Mouse (Mus musculus) monocyte, adult 5-6 weeks (primary cell): ENCODE measurements around the gene Kcng3. TPM values are rescaled to one million over a fixed set of nuclear protein-coding genes. Genes with fewer than 3 reads are reported as not detected.

Source experiments
- ATAC-seq: fragments of 153-309, 156-312 bp; replicated peaks from 2 replicates; pipeline ENCODE4 v1.8.0; 2017; ENCODE audit warnings: mild to moderate bottlenecking; ENCODE audit not compliant: low TSS enrichment, insufficient number of reproducible peaks, severe bottlenecking, poor library complexity, low FRiP score
- total RNA-seq: library from RNA; stranded (forward); fragments of 200-1000, 200-491, 200-594 nt; gene quantifications from 3 replicates; pipeline ENCODE4 v1.2.3, GENCODE M21; 2017

Kcng3 gene
- not detected in 3 replicates for total RNA-seq

DNA sequence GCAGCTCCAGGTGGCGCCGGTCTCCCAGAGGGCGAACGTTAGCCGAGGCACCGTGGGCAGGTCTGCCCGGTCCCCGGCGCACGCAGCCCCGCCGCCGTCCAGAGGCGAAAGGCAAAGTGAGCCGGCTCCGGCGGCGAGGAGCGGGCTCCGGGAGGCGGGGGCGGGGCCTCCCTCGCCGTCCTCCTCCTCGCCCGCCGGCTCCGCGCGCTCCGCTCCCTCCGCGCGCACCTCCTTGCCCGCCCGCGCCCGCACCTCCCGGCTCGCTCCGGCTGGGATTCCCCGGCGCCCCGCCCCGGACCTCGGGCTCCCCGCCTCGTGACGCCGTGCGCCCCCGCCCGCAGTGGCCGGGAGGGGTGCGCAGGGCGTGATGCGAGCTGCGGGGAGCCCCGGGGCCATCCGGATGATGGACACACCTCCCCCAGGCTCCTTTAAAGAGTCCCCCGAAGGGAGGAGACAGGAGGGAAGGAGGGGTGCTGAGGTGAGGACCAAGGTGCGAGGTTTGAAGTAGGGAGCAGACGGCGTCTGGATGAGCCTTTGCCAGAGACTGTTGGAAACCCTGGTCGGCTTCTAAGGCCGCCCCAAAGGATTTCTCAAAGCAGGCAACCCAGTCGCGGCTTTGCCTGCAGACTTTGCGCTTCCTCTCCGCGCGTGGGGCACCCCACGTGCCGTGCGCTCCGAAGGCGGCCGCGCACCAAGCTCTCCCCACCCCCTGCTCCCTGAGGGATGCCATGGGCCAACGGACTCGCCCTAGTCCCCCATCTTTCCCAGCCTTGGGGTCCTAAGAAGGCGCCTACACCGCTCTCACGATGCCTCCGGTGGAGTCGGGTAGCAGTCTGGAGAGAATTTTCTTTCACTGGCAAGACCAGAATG is at the start of gene Kcng3:
Kcng3 (minus strand) TSS at position 113 of the 870 bp plus-strand sequence.
- no peak for ATAC-seq

DNA sequence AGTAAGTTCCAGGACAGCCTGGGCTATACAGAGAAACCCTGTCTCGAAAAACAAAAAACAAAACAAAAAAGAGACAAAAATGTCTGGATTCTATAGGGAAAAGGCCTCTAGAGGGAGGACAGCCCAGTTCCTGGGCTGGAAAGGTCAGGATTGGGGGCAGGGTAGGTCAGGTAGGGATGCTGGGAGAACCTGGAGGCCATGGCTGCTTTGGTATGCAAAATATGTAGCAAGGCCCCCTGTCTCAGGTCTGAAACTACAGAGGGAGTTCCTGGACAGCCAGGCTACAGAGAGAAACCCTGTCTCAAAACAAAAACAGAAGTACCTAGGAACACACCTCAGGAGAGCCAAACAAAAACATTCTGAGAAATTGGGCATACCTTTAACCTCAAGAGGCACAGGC is 45.7 kb upstream of the Kcng3 start:
- no peak for ATAC-seq

DNA sequence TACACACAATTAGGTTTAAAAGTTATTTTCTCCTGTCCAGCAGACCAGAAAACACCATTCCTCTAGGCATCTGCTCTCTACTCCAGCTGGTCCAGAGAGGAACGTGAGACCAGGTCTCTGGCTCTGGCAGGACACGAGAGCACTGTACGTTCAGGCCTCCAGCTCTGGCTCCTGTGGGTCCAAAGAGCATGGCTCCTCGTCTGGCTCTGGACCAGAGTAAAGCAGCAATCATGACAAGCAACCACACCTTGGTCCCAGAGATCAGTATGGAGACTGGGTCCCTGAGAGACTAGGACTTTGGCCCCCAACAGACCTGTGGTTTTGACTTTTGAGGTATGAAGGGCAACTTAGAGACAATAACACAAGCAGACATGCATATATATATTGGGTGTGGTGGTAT is 41.0 kb upstream of the Kcng3 start:
- ATAC-seq, result no peak

GRCm38 (mm10) chr17:83667934-83668690 is 36.4 kb upstream of the Kcng3 start:
- ATAC-seq, result no peak

DNA sequence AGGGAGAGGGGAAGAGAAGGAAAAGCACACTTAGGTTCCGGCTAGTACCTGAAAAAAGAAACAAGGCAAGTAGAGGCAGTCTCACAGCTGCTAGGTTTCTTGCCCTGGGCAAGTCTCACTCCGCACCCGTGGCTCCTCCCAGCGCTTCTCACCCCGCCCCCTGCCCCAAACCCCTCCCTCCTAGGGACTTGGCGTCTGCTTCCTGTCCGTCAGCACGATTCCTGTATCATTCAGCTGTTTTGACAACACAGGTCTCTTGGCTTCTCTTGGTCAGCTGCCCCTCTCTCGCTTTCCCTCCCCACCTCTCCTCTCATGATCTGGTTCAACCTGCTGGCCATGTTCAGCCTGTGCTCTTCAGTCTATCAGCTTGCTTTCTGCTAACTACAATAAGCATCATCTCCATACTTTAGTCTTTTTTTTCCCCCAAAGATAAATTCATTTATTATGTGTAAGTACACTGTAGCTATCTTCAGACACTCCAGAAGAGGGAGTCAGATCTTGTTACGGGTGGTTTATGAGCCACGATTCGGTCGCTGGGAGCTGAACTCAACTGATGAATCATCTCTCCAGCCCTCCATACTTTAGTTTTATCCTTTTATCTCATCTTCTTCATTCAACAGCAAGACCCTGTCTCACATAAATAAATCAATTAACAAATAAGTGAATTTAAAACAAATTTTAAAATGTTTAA is 35.0 kb upstream of the Kcng3 start:
- ATAC-seq, result no peak

DNA sequence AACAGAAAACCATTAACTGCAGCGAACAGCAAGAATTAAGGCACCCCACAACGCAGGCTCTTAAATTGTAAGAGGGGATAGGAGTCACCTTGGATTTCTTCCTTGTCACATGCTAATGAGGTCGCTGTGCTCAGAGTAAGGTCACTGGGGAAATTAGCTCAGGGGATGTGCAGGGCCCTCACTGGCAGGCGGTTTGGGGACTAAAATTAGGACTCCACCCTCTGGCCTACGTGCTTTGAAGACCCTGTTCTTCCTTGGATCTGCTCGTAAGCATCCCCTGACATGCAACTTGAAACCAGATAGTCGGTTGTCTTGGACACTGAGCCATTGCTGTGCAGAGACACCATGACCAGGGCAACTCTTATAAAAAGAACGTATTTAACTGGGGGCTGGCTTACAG is 33.1 kb upstream of the Kcng3 start:
- no peak for ATAC-seq

GRCm38 (mm10) chr17:83658943-83659342 is 27.2 kb upstream of the Kcng3 start:
- no peak for ATAC-seq

DNA sequence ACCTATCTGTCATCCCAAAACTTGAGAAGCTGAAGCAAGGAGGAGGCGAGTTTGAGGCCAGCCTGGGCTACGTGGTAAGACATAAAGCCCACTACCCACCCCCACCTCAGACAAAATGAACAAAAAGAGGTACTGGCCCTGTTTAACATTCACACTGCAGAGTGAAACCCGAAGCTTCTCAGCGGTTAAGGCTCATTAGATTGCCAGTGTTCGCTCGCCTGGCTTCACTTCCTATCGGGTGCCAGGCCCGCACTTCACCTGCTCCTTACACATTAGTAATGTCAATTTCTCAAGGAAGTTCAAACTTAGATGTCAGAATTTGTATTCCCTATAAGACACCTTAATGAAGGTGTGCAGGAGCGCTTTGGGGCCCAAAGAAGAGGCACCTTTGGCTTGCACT is 25.7 kb upstream of the Kcng3 start:
- ATAC-seq, result no peak

DNA sequence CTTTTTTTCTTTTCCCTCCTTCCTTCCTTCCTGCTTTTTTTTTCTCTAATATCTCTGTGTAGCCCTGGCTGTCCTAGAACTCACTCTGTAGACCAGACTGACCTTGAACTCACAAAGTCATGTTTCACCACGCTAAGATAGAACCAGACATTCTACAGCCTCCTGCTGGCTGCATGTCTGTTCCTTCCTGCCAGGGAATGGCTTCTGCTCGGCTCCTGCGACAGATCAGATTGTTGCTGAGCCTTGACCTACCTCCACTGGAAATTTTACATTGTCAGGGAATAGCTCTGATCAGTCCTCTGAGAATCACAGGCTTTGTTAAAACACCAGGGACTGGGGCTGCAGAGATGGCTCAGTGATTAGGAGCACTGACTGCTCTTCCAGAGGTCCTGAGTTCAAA is 24.0 kb upstream of the Kcng3 start:
- no peak for ATAC-seq

- ATAC-seq, result peak; percentile 87
Measured at GRCm38 (mm10) chr17:83654651-83655136, 23.0 kb upstream of the Kcng3 start.

GRCm38 (mm10) chr17:83653635-83654034 is 21.9 kb upstream of the Kcng3 start:
- ATAC-seq, result no peak

GRCm38 (mm10) chr17:83650932-83651682 is 19.4 kb upstream of the Kcng3 start:
- ATAC-seq, result no peak

DNA sequence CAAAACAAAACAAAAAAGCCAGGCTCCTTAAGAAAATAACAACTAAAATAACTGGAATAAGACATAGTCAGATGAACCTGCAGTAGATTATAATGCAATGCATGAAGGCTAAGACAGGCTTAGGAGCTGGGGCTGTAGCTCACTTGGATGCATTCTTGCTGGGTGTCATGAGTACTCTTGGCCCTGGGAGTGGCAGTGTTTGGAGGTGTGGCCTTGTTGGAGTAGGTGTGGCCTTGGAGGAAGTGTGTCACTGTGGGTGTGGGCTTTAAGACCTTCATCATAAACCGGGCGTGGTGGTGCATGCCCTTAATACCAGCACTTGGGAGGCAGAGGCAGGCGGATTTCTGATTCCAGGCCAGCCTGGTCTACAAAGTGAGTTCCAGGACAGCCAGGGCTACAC is 18.3 kb upstream of the Kcng3 start:
- ATAC-seq, result peak; percentile 28; the same call in 1 of the 2 replicates

GRCm38 (mm10) chr17:83647413-83647812 is 15.7 kb upstream of the Kcng3 start:
- ATAC-seq, result no peak

DNA sequence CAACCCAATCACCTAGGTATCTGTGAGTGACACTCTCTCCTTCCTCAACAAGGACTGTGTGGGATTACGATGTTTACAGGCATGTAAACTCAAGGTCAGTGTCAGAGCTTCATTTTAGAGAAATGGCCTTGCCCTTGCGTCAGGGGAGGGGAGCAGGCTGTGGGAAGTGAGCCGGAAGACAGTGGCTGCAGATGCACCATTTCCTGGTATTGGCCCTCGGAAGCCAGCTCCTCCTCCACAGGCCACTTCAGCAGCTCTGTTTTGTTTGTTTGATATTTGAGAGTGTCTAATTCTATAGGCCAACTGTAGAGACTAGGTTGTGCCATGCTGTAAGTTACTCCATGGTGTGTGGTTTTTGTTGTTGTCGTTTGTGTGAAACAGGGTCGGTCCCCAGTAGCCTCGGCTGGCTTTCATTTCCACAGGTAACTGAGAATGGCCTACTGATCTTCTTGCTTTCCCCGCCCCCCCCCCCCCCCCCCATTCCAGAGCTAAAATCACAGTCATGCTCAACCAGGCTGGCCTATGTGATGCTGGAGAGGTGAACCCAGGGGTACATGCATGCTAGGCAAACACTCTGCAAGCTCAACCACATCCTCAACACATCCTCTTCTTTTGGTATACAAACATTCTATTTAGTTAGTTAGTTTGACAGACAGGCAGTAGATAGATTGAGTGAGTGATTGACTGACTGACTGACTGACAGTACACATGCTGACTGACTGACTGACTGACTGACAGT is 14.9 kb upstream of the Kcng3 start:
- ATAC-seq, result peak; percentile 62

DNA sequence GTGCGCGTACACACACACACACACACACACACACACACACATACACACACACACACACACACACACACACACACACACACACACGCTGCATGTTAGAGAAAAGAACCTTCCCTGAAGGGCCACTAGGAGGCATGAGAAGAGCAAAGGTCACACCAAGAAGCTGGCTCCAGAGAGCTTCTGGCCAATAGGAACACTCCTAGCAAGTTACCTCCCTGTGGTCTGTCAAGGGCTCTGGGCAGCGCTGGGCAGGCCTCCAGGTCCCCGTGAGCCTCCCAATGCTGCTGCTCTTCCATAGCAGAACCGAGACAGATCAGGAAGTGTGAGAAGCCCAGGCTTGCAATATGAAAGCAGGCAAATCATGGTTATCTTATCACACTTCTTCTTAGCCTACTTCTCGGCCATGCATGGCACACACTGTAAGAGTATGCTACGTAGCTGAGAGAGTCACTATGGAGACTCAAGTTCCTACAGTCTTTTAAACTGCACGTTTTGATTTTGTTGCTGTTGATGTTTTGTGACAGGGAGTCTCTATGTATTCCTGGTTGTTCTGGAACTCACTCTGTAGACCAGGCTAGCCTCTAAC is 13.6 kb upstream of the Kcng3 start:
- ATAC-seq, result peak; percentile 94

GRCm38 (mm10) chr17:83637393-83637792 is 5.7 kb upstream of the Kcng3 start:
- no peak for ATAC-seq

DNA sequence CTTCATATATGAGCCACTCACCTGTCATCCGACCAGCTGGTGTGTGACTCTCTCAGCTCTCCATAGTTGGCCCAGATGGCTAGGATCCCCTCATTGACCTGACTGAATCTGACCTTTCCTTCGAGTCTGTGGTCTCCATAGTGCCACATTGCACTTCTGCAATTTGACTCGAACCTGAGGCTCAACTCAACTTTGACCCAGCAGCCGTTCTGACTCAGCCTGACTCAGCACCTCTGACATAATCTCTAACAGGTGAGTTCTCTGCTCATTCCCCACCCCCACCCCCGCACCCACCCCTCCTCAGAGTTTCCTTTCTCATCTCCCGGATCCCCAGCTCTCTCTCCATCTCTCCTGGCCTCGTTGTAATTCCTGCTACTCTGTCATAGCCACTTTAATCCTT is 4.7 kb upstream of the Kcng3 start:
- ATAC-seq, result no peak
